Mouse (Mus musculus): Measurements from ENCODE around the gene Wnt4.

GRCm38 (mm10) chr4:137297611-137298010 is 20.3 kb downstream of the Wnt4 start:
- TF ChIP-seq ZC3H11A (IDR thresholded peaks at IDR 0.05; ENCODE audit: low read depth, low read length) (no peak), CHD2 (IDR thresholded peaks at IDR 0.05; ENCODE audit: low read length) (no peak), TCF12 (IDR thresholded peaks at IDR 0.05; ENCODE audit: low read depth, low read length) (no peak), GATA1 (IDR thresholded peaks at IDR 0.05; ENCODE audit: low read depth, low read length) (no peak)

Data from MEL (cell line).